Mouse (Mus musculus) CD4-positive helper T cell, adult 2 months (primary cell): Measurements from ENCODE around the gene Rtp1.
A peak's percentile ranks its signal among the peaks of the same experiment; 100 is the strongest.

Experiments
- DNase-seq: peaks from one replicate; pipeline ENCODE4 v3.0.0-alpha.2; 2012; ENCODE audit warnings: low read depth, missing footprints, low spot score

Gene Rtp1

GRCm38 (mm10) chr16:23454376-23454775, 25.4 kb downstream of the Rtp1 start:
- no peak for DNase-seq

- DNase-seq = no peak
Measured at GRCm38 (mm10) chr16:23456534-23456933, 27.6 kb downstream of the Rtp1 start.

GRCm38 (mm10) chr16:23457338-23457737, 28.4 kb downstream of the Rtp1 start:
- peak; percentile 12 for DNase-seq

GRCm38 (mm10) chr16:23458906-23459588, 30.1 kb downstream of the Rtp1 start:
- DNase-seq = no peak

GRCm38 (mm10) chr16:23463671-23464347, 34.9 kb downstream of the Rtp1 start:
- DNase-seq = no peak

GRCm38 (mm10) chr16:23471551-23471950, 42.6 kb downstream of the Rtp1 start:
- DNase-seq = no peak

GRCm38 (mm10) chr16:23472046-23472445, 43.1 kb downstream of the Rtp1 start:
- DNase-seq = no peak

- no peak for DNase-seq
Measured at GRCm38 (mm10) chr16:23475651-23476050, 46.7 kb downstream of the Rtp1 start.

GRCm38 (mm10) chr16:23476598-23476997, 47.7 kb downstream of the Rtp1 start:
- DNase-seq = no peak

GRCm38 (mm10) chr16:23479872-23480603, 51.1 kb downstream of the Rtp1 start:
- DNase-seq = no peak

- DNase-seq = no peak
Measured at GRCm38 (mm10) chr16:23482218-23482617, 53.3 kb downstream of the Rtp1 start.

GRCm38 (mm10) chr16:23482846-23483245, 53.9 kb downstream of the Rtp1 start:
- DNase-seq = no peak

- DNase-seq = no peak
Measured at GRCm38 (mm10) chr16:23483292-23483691, 54.4 kb downstream of the Rtp1 start.
